Mouse (Mus musculus): ENCODE measurements at regions not wholly inside any gene's neighbourhood (a gene's known extent, or its start where the extent isn't known, plus 50 kb on each side); places are given as distances from the start of the nearest gene placed in this dataset.

DNA sequence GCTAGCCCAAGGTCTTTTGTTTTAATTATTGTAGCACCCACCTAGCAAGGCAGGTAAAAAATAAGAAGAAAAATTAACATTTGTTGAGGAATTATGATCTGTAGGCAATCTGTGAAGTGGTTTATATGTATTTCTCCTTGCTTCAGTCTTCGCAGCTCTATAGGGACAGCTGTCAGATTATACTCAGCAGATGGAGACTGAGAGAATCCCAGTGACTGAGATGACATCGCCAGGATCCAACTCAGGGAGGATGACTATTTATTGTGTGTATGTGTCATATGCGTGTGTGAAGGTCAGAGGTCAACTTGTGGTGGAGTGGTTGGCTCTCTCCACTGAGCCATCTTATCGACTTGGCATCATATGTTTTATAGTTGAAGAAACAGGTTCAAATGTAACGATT, 362.0 kb upstream of the Chd6 start:
- Histone ChIP-seq H3K9me3 (replicated peaks) (no peaks in the 10 kb centered on the region), H3K27ac (no peak overlapping the region), H3K36me3 (no peaks in the 10 kb centered on the region), H3K4me1 (no peaks in the 10 kb centered on the region), H3K4me2 (no peak overlapping the region), H3K9ac (no peak overlapping the region), H3K4me3 (no peak overlapping the region), H3K27me3 (replicated peaks) (no peaks in the 10 kb centered on the region)
- 64% methylated on average over 5 of the region's 5 CpGs for WGBS (ENCODE audit: insufficient replicate concordance)
- ATAC-seq = no peak

DNA sequence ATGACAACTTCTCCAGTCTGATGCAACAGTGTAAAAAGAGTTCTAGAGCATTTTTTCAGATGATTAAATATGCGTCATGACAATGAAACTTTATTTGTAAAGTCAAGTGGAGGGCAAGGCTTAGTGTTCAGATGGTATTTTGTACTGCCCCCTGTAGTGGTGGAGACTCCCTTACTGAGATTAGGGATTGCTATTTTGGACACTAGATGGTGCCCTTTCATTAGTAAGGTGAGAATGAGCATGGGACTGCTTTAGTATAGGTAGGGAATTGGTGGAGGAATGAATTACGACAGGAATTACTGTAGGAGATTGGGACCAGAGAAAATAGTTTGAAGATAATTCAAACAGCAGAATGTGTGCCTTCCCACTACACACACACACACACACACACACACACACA, 361.1 kb upstream of the Chd6 start:
- Histone ChIP-seq H3K36me3 (no peaks in the 10 kb centered on the region), H3K9me3 (replicated peaks) (no peaks in the 10 kb centered on the region), H3K4me1 (no peaks in the 10 kb centered on the region), H3K4me3 (no peak overlapping the region), H3K27ac (no peak overlapping the region), H3K9ac (no peak overlapping the region), H3K4me2 (no peak overlapping the region), H3K27me3 (replicated peaks) (no peaks in the 10 kb centered on the region)
- no peak for ATAC-seq
- WGBS (ENCODE audit: insufficient replicate concordance) = 33% methylated on average over 2 of the region's 2 CpGs

DNA sequence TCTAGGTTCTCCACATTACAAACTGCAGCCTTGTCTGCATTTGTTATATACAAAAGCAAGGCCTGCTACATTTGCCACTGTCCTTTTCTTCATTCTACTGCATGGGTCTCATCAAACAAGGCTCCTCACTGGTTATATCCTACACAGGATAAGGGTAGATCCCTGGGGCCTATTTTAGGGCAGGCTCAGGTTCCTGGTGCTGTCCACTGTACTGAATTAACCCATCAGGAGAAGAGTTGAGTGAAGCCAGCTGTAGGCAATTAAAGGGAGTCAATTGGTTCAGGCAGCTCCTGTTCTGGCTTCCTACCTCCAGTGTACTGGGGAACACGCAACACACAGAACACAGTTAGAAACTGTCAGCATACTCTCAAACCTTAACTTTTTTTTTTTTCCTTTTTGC, 358.2 kb upstream of the Chd6 start:
- WGBS (ENCODE audit: insufficient replicate concordance) = 70% methylated on average over 1 of the region's 1 CpGs
- H3K36me3 ChIP-seq = no peaks in the 10 kb centered on the region

DNA sequence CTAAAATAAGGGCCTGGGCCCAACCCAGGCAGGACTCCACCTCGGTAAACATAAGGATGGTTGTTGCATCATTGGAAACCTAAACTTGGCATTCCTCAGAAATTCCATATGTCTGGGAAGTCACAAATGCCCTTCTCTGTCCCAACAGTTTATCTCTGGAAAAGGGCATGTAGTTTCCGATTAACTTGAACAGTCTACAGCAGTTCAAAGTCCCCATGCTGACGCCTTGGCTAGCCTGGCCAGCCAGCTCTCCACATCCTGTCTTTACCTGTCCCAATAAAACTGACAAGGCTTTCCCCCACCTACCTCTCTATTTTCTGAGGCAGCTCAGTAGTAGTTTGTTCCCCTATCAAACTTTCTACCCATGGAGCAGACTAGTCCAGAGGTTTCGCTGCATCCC, 351.7 kb upstream of the Chd6 start:
- H3K27me3 ChIP-seq (replicated peaks) = no peaks in the 10 kb centered on the region
- H3K4me1 ChIP-seq = no peaks in the 10 kb centered on the region
- WGBS (ENCODE audit: insufficient replicate concordance) = 69% methylated on average over 4 of the region's 4 CpGs
- ATAC-seq = no peak
- H3K9ac ChIP-seq = no peak overlapping the region
- no peak overlapping the region for H3K4me2 ChIP-seq
- no peaks in the 10 kb centered on the region for H3K36me3 ChIP-seq
- H3K4me3 ChIP-seq = no peak overlapping the region
- no peak overlapping the region for H3K27ac ChIP-seq
- H3K9me3 ChIP-seq (replicated peaks) = no peaks in the 10 kb centered on the region

More for the DNA sequence above, 358.2 kb upstream of the Chd6 start:
- H3K27me3 ChIP-seq (replicated peaks) = no peaks in the 10 kb centered on the region
- H3K27ac ChIP-seq = no peak overlapping the region
- ATAC-seq = no peak
- no peak overlapping the region for H3K4me3 ChIP-seq
- H3K9ac ChIP-seq = no peak overlapping the region
- H3K9me3 ChIP-seq (replicated peaks) = no peaks in the 10 kb centered on the region
- no peak overlapping the region for H3K4me2 ChIP-seq
- no peaks in the 10 kb centered on the region for H3K4me1 ChIP-seq

DNA sequence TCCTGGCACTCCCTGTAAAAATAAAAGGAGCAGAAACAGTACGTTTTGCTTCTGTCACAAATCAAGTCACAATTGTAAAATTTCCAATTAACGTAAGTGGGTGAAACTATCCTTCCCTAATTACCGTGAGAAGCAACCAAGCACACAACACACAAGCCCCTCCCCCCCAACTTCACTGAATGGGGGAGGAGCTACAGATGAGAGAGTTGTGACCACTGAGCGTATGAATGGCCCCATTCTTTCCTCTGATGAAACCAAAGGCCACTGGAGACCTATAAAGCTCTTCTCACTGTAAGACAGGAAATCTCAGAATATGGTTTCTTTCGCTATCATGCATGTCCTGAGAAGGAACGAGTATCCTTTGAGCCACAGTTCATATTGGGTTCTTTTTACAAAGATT, 345.6 kb upstream of the Chd6 start:
- Histone ChIP-seq H3K4me1 (no peaks in the 10 kb centered on the region), H3K27me3 (replicated peaks) (no peaks in the 10 kb centered on the region), H3K4me2 (no peak overlapping the region), H3K9me3 (replicated peaks) (no peaks in the 10 kb centered on the region), H3K9ac (no peak overlapping the region), H3K4me3 (no peak overlapping the region), H3K36me3 (no peaks in the 10 kb centered on the region), H3K27ac (no peak overlapping the region)
- no peak for ATAC-seq
- WGBS (ENCODE audit: insufficient replicate concordance) = 54% methylated on average over 6 of the region's 6 CpGs

DNA sequence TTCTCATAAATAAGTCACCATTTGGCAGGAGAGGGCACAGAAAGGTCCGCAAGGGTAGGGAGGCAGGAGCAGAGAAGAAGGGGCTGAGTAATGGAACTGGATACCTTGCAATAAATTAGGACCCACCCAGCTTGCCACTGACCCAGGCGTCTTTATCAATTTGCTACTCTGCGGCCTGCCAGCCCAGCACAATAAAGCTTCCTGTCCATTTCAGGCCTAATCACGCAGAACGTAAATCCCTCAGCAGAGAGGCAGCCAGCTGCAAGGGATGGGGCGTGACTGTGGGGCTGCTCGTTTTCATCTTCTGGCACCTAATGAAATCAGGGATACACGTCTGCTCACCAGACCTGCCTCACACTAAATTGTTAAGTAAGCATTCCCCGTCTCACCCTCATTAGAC, 324.9 kb upstream of the Chd6 start:
- Histone ChIP-seq H3K4me3 (no peak overlapping the region), H3K4me2 (no peak overlapping the region), H3K9me3 (replicated peaks) (peaks cover 4% of the 10 kb centered on the region), H3K27me3 (replicated peaks) (no peaks in the 10 kb centered on the region), H3K4me1 (no peaks in the 10 kb centered on the region), H3K36me3 (no peaks in the 10 kb centered on the region), H3K27ac (no peak overlapping the region), H3K9ac (no peak overlapping the region)
- ATAC-seq = no peak
- 51% methylated on average over 9 of the region's 9 CpGs for WGBS (ENCODE audit: insufficient replicate concordance)

DNA sequence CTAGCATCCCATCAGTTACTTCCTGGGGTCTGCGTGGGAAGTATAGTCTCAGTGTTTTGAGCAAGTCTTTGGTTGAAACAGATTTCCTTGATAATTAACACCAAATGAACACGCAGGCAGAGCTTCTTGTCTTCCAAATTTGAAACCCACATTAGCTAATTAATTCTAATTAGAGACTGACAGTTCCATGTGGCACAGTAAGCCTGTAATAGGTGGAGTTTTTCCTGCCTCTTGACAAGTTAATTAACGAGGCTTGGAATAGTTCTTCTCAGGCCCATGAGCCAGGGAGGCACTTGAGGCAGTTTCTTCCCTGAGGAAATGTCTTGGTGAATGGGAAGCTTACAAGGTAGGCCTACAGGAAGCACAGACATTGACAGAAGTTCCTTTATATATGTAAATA, 320.4 kb upstream of the Chd6 start:
- Histone ChIP-seq H3K36me3 (no peaks in the 10 kb centered on the region), H3K4me1 (no peaks in the 10 kb centered on the region), H3K27ac (no peak overlapping the region), H3K27me3 (replicated peaks) (no peaks in the 10 kb centered on the region), H3K4me3 (no peak overlapping the region), H3K9me3 (replicated peaks) (no peaks in the 10 kb centered on the region), H3K9ac (no peak overlapping the region), H3K4me2 (no peak overlapping the region)
- ATAC-seq = no peak
- WGBS (ENCODE audit: insufficient replicate concordance) = 36% methylated on average over 3 of the region's 3 CpGs

DNA sequence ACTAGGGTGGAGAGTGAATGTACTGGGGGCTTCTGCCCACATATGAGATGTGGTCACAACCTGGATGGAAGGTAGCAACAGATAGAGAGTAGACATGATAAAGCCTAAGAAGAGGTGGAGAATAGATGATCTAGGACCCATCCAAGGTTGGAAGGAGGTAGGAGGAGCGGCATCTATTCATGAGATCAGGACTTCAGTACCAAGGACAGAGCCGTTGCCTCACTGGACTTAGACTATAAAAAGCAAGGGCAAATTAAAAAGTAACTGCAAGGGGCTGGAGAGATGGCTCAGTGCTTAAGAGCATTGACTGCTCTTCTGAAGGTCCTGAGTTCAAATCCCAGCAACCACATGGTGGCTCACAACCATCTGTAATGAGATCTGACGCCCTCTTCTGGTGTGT, 316.7 kb upstream of the Chd6 start:
- Histone ChIP-seq H3K36me3 (no peaks in the 10 kb centered on the region), H3K27ac (no peak overlapping the region), H3K4me2 (no peak overlapping the region), H3K27me3 (replicated peaks) (no peaks in the 10 kb centered on the region), H3K4me1 (no peaks in the 10 kb centered on the region), H3K4me3 (no peak overlapping the region), H3K9ac (no peak overlapping the region), H3K9me3 (replicated peaks) (no peaks in the 10 kb centered on the region)
- 31% methylated on average over 3 of the region's 3 CpGs for WGBS (ENCODE audit: insufficient replicate concordance)
- no peak for ATAC-seq

DNA sequence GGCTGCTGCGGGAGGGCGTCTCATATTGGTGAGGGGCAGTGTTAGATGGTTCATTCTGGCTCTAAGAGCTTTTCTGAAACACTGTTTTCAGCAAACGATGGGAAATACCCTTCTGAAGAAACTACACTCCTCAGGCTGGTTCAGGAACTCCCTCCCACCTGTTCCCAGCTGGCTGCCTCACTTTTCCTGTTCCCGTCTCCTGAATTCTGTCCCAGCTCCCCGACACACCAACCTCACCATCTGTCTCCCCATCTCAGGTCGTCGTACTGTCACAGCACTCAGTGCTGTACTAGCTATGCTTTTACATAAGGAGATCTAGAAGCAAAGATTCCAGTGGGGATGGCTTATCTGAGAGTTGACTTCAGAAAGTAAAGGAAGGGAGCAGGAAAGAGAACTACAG, 309.2 kb upstream of the Chd6 start:
- H3K9me3 ChIP-seq (replicated peaks) = no peaks in the 10 kb centered on the region
- 60% methylated on average over 7 of the region's 7 CpGs for WGBS (ENCODE audit: insufficient replicate concordance)

DNA sequence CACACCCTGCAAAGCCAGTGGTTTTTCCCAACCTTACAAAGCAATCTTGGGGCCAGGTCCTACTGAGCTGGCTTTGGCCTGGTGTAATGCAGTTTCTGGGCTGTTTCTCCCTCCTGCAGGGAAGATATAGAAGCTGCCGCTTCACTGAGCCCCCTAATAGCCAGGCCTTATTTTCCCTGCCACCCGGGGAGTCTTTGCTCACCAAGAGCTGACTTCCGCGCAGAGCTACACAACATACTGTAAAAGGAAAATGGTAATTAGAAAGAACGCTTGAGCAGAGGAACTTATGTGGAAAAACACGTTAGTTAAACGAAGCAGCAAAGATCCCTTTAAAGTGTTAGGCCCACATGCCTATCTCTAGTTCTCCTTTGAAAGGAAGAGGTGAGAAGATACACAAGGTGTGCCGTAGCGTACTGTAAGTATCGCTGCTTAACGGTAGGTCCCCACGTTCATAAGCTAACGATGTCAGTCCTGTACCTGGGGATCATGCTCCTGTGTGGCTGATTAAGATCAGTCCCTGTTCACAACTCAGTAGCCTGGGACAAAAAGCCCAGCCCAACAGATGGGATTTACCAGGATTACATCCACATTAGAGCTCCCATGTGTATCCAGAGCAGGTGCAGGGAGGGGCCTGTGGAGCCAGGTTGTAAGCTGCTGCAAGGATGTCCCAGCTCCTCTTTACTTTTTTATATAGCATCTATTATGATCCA, 307.5 kb upstream of the Chd6 start:
- no peak overlapping the region for H3K4me3 ChIP-seq
- H3K27me3 ChIP-seq (replicated peaks) = no peaks in the 10 kb centered on the region
- H3K36me3 ChIP-seq = no peaks in the 10 kb centered on the region
- H3K4me1 ChIP-seq = no peaks in the 10 kb centered on the region
- no peak for ATAC-seq
- H3K9ac ChIP-seq = no peak overlapping the region
- H3K9me3 ChIP-seq (replicated peaks) = no peaks in the 10 kb centered on the region
- H3K4me2 ChIP-seq = no peak overlapping the region
- WGBS (ENCODE audit: insufficient replicate concordance) = 69% methylated on average over 13 of the region's 13 CpGs
- no peak overlapping the region for H3K27ac ChIP-seq

More for the DNA sequence above, 309.2 kb upstream of the Chd6 start:
- Histone ChIP-seq H3K4me3 (no peak overlapping the region), H3K9ac (no peak overlapping the region), H3K27me3 (replicated peaks) (no peaks in the 10 kb centered on the region), H3K36me3 (no peaks in the 10 kb centered on the region), H3K4me1 (no peaks in the 10 kb centered on the region), H3K27ac (no peak overlapping the region), H3K4me2 (no peak overlapping the region)
- no peak for ATAC-seq

DNA sequence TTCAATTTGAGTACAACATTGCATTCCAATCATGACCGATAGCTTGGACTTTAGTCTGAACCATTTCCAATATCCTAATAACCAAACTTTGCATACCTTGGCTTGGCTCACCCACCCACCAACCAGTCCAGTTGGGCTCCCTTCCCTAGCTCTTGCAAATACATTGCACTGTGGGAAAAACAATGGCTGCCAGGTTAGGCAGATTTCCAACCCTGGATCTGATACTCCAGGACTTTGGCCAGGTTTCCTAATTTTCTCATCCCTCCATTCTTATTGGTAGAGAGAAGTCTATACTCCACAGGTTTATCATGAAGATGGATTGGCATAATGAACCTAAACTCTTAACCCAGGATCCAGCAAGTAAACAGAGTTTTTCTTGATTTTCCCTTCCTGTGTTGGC, 299.4 kb upstream of the Chd6 start:
- 70% methylated on average over 1 of the region's 1 CpGs for WGBS (ENCODE audit: insufficient replicate concordance)
- H3K4me2 ChIP-seq = no peak overlapping the region
- no peak overlapping the region for H3K27ac ChIP-seq
- H3K4me1 ChIP-seq = no peaks in the 10 kb centered on the region
- H3K27me3 ChIP-seq (replicated peaks) = no peaks in the 10 kb centered on the region
- no peak overlapping the region for H3K4me3 ChIP-seq
- H3K36me3 ChIP-seq = no peaks in the 10 kb centered on the region
- ATAC-seq = no peak
- no peak overlapping the region for H3K9ac ChIP-seq
- no peaks in the 10 kb centered on the region for H3K9me3 ChIP-seq (replicated peaks)

DNA sequence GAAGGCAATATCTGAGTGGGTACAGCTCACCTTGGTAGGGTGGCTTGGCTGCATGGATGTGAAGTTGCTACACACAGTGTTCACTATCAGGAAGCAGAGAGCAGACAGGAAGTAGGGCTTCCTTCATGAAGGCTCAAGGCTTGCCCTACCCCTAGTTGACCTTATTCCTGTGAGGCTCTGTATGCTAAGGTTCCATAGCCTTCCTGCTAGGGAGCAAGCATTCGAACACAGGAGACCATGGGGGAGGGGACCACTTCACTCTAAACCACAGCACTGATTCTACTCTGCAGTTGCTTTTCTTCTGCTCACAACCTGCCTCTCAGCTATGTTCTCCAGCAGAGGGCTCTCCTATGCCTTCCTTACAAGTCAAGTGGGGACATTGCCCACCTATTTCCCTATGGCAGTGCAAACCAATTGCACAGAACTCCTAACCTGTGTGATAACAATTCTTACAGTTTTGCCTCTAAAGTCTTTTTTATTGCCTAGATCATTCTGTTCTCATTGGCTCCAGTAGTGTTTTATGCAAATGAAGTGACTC, 297.0 kb upstream of the Chd6 start:
- Histone ChIP-seq H3K27me3 (replicated peaks) (no peaks in the 10 kb centered on the region), H3K4me1 (no peaks in the 10 kb centered on the region), H3K36me3 (no peaks in the 10 kb centered on the region), H3K27ac (no peak overlapping the region), H3K9me3 (replicated peaks) (no peaks in the 10 kb centered on the region), H3K4me2 (no peak overlapping the region), H3K9ac (no peak overlapping the region), H3K4me3 (no peak overlapping the region)
- 5% methylated on average over 1 of the region's 1 CpGs for WGBS (ENCODE audit: insufficient replicate concordance)
- no peak for ATAC-seq

DNA sequence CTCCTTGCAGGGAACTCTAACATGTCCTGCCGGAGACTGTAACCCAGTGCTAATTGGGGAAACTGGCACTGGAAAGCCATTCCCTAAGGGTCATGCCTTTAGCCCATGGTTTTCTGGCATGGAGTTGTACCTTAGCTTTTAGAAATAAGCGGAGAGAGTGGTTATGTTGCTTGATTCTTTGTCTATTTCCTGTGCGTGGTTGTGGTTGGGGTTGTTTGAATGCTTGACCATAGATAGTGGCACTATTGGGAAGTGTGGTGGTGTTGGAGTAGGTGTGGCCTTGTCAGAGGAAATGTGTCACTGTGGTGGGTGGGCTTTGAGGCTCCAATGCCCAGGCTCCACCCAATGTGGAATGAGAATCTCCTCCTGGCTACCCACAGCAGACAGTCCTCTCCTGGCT, 289.2 kb upstream of the Chd6 start:
- peaks cover 12% of the 10 kb centered on the region; the same call in 1 of the 2 replicates for H3K9me3 ChIP-seq (replicated peaks)
- no peak overlapping the region for H3K4me3 ChIP-seq
- H3K4me1 ChIP-seq = no peaks in the 10 kb centered on the region
- H3K27me3 ChIP-seq (replicated peaks) = no peaks in the 10 kb centered on the region
- WGBS (ENCODE audit: insufficient replicate concordance) = 35% methylated on average over 3 of the region's 3 CpGs
- no peaks in the 10 kb centered on the region for H3K36me3 ChIP-seq
- no peak overlapping the region for H3K27ac ChIP-seq
- peak; percentile 35; the same call in 1 of the 2 replicates for ATAC-seq
- no peak overlapping the region for H3K4me2 ChIP-seq
- no peak overlapping the region for H3K9ac ChIP-seq

Measured in liver, embryonic 12.5 days (tissue).